Mouse (Mus musculus) myocyte (in vitro differentiated cells): ENCODE measurements around the gene Aqp1. TPM values are rescaled to one million over a fixed set of nuclear protein-coding genes. Genes with fewer than 3 reads are reported as not detected.

Experiments used
- H3K27me3 ChIP-seq: one replicate; pipeline ENCODE4 v1.6.1; 2011; ENCODE audit not compliant: control insufficient read depth, insufficient read depth, insufficient read length
- H3K36me3 ChIP-seq: one replicate; pipeline ENCODE4 v1.6.1; 2011; ENCODE audit not compliant: control insufficient read depth, insufficient read depth
- H3K4me2 ChIP-seq: one replicate; pipeline ENCODE4 v1.6.1; 2011; ENCODE audit warnings: low read depth, control low read depth
- H3K4me3 ChIP-seq: one replicate; pipeline ENCODE4 v1.5.1; 2011; ENCODE audit warnings: mild to moderate bottlenecking, control low read depth, moderate library complexity
- H3K79me2 ChIP-seq: one replicate; pipeline ENCODE4 v1.6.1; 2011; ENCODE audit not compliant: control insufficient read depth, insufficient read depth
- H3ac ChIP-seq: one replicate; pipeline ENCODE4 v1.6.1; 2011; ENCODE audit not compliant: control insufficient read depth, insufficient read length
- CEBPB ChIP-seq: IDR thresholded peaks from 2 replicates; pipeline ENCODE4 v1.6.1; 2011; ENCODE audit warnings: mild to moderate bottlenecking, moderate library complexity; ENCODE audit not compliant: poor library complexity, insufficient read depth, severe bottlenecking
- E2F4 ChIP-seq: IDR thresholded peaks from one replicate; pipeline ENCODE4 v1.6.1; 2011; ENCODE audit warnings: mild to moderate bottlenecking, control low read depth, moderate library complexity; ENCODE audit not compliant: insufficient read depth
- MAX ChIP-seq: IDR thresholded peaks from one replicate; pipeline ENCODE4 v1.6.1; 2011; ENCODE audit warnings: low read depth, mild to moderate bottlenecking, control low read depth
- MYOD1 ChIP-seq, 3 experiments: IDR thresholded peaks; one replicate each; pipeline ENCODE4 v1.6.1; 2011; ENCODE audit warnings: control low read depth in 2 of 3, low read depth in 2 of 3, mild to moderate bottlenecking in 2 of 3, moderate library complexity in 1 of 3; ENCODE audit not compliant: insufficient read length in 2 of 3, control insufficient read depth in 1 of 3
- MYOG ChIP-seq, 3 experiments: IDR thresholded peaks; one replicate each; pipeline ENCODE4 v1.6.1; 2011; ENCODE audit warnings: control low read depth in 2 of 3, low read depth in 2 of 3, mild to moderate bottlenecking in 2 of 3; ENCODE audit not compliant: insufficient read length in 2 of 3, control insufficient read depth in 1 of 3, insufficient read depth in 1 of 3
- POLR2A ChIP-seq: IDR thresholded peaks from one replicate; pipeline ENCODE4 v1.6.1; 2011; ENCODE audit warnings: low read depth, mild to moderate bottlenecking, control low read depth, moderate library complexity; ENCODE audit not compliant: insufficient read length
- POLR2AphosphoS2 ChIP-seq: IDR thresholded peaks from one replicate; pipeline ENCODE4 v1.6.1; 2011; ENCODE audit warnings: low read depth, control low read depth; ENCODE audit not compliant: insufficient read length
- REST ChIP-seq: IDR thresholded peaks from one replicate; pipeline ENCODE4 v1.6.1; 2011; ENCODE audit warnings: mild to moderate bottlenecking, control low read depth, moderate library complexity; ENCODE audit not compliant: insufficient read depth, insufficient read length
- SRF ChIP-seq: IDR thresholded peaks from one replicate; pipeline ENCODE4 v1.6.1; 2011; ENCODE audit warnings: low read depth; ENCODE audit not compliant: control insufficient read depth, insufficient read length
- TCF12 ChIP-seq: IDR thresholded peaks from one replicate; pipeline ENCODE4 v1.6.1; 2011; ENCODE audit warnings: mild to moderate bottlenecking, control low read depth; ENCODE audit not compliant: poor library complexity, insufficient read depth, severe bottlenecking
- TCF3 ChIP-seq: IDR thresholded peaks from one replicate; pipeline ENCODE4 v1.6.1; 2011; ENCODE audit warnings: low read depth, control low read depth; ENCODE audit not compliant: insufficient read length
- USF1 ChIP-seq: IDR thresholded peaks from one replicate; pipeline ENCODE4 v1.6.1; 2011; ENCODE audit warnings: low read depth, mild to moderate bottlenecking, control low read depth, moderate library complexity
- polyA plus RNA-seq: library from polyadenylated mRNA; unstranded; fragments of >200 nt; fragmentation: generic; extraction: Trizol; gene quantifications from one replicate; pipeline ENCODE4 v1.2.1, GENCODE M21; 2012; ENCODE audit warnings: missing spikeins

The Aqp1 gene
- polyA plus RNA-seq, 1 experiment, result 32.0 TPM

DNA sequence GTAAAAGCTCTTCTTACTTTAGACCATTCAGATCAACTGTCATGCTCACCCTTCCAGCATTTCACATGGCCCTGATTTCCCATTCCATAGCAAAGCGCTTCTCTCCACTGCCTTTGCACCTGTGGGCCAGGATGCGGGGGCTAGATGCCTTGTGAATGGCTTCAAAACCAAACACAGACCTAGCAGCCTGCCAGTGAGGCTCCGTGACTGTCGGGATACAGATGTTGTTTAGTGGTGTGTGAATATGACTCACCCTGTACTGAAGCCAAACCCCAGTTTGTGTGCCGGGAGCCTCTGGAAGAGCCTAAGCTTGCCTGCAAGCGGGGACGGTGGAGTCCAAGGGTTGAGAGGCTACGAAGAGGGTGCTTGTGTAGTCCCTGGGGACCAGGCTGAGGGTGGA is 21.6 kb upstream of the Aqp1 start:
- Histone ChIP-seq H3ac (no peak overlapping the region), H3K27me3 (no peaks in the 10 kb centered on the region), H3K4me2 (no peak overlapping the region), H3K4me3 (no peak overlapping the region), H3K79me2 (no peaks in the 10 kb centered on the region), H3K36me3 (no peaks in the 10 kb centered on the region)
- TF ChIP-seq TCF3 (no peak), MYOD1 (IDR thresholded peaks at IDR 0.05; ENCODE audit: control insufficient read depth in 1 of 3, insufficient read length in 2 of 3, low read depth in 2 of 3) (peak in 1 of 3 experiments; percentile 22)

- no peak for TF ChIP-seq SRF
- no peak for TF ChIP-seq REST
- no peak for TF ChIP-seq TCF3
- no peak for TF ChIP-seq E2F4
- no peak for TF ChIP-seq CEBPB
- no peak for TF ChIP-seq MYOD1 (IDR thresholded peaks at IDR 0.05; ENCODE audit: control insufficient read depth in 1 of 3, insufficient read length in 2 of 3, low read depth in 2 of 3)
- TF ChIP-seq TCF12, result no peak
- no peak for TF ChIP-seq POLR2AphosphoS2
- no peak for TF ChIP-seq POLR2A
- no peak for TF ChIP-seq MYOG (IDR thresholded peaks at IDR 0.05; ENCODE audit: control insufficient read depth in 1 of 3, insufficient read depth in 1 of 3, insufficient read length in 2 of 3, low read depth in 2 of 3)
- no peak for TF ChIP-seq MAX
- TF ChIP-seq USF1, result no peak
- Histone ChIP-seq H3ac (no peak overlapping the region), H3K27me3 (no peaks in the 10 kb centered on the region), H3K36me3 (no peaks in the 10 kb centered on the region), H3K79me2 (no peaks in the 10 kb centered on the region), H3K4me3 (no peak overlapping the region), H3K4me2 (no peak overlapping the region)
Measured at GRCm38 (mm10) chr6:55318597-55318996, 17.6 kb upstream of the Aqp1 start.

DNA sequence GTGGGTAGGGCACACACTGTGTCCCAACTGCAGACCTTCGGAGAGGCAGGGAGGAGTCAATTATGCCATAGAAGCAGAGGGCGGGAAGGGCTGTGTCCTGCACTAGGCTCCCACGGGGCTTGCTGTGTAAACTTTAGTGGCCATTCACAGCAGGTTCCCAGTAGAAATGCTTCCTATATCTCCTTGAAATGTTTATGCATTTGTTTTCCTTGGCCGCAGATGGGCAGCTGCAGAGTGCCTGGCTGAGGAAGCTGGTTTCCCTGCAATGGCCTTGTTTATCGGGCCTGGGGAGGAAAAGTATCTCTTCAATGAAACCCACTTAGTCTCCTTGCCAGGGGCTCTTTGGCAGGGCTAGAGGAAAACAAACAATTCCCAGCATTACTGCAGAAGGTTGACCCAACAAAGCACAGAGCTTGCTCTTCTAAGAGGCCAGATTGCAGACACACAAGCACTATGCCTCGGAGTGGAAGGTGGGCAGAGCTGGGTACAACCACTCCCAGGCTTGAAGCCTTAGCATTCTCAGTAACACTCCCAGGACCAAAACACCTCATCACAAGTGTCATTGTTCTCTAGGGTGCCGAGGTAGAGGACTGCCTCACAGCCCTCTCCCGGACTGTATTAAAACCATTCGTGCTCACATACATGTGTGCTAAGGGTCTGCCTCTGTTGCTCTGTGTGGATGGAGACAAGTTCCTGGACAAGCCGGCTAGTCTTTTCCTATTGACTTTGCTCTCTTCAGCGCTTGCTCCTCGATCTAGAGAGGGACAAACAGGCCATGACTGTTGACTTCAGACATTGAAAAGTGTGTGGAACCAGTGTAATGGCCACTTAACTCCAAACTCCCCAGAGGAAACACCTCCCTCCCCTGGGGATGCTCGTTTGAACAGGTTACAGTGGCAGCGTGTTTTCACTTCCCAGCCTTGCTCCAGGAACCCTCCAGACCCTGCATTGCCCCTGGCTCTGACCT is 16.4 kb upstream of the Aqp1 start:
- TF ChIP-seq TCF3, result no peak
- TF ChIP-seq E2F4, result no peak
- no peak for TF ChIP-seq MAX
- TF ChIP-seq MYOD1 (IDR thresholded peaks at IDR 0.05; ENCODE audit: control insufficient read depth in 1 of 3, insufficient read length in 2 of 3, low read depth in 2 of 3), result no peak
- no peak for TF ChIP-seq USF1
- no peak for TF ChIP-seq POLR2A
- TF ChIP-seq CEBPB, result no peak
- no peak for TF ChIP-seq MYOG (IDR thresholded peaks at IDR 0.05; ENCODE audit: control insufficient read depth in 1 of 3, insufficient read depth in 1 of 3, insufficient read length in 2 of 3, low read depth in 2 of 3)
- no peak for TF ChIP-seq SRF
- TF ChIP-seq TCF12, result no peak
- TF ChIP-seq POLR2AphosphoS2, result no peak
- Histone ChIP-seq H3K4me3 (no peak overlapping the region), H3K36me3 (no peaks in the 10 kb centered on the region), H3K79me2 (no peaks in the 10 kb centered on the region), H3ac (no peak overlapping the region), H3K4me2 (no peak overlapping the region), H3K27me3 (no peaks in the 10 kb centered on the region)

GRCm38 (mm10) chr6:55320894-55321293 is 15.3 kb upstream of the Aqp1 start:
- no peak for TF ChIP-seq CEBPB
- no peak for TF ChIP-seq TCF3
- TF ChIP-seq MAX, result no peak
- TF ChIP-seq MYOD1 (IDR thresholded peaks at IDR 0.05; ENCODE audit: control insufficient read depth in 1 of 3, insufficient read length in 2 of 3, low read depth in 2 of 3), result no peak
- TF ChIP-seq E2F4, result no peak
- no peak for TF ChIP-seq SRF
- TF ChIP-seq REST, result no peak
- Histone ChIP-seq H3K4me2 (no peak overlapping the region), H3K79me2 (no peaks in the 10 kb centered on the region)

GRCm38 (mm10) chr6:55321518-55321917 is 14.7 kb upstream of the Aqp1 start:
- Histone ChIP-seq H3K27me3 (no peaks in the 10 kb centered on the region), H3K79me2 (no peaks in the 10 kb centered on the region), H3ac (no peak overlapping the region), H3K36me3 (no peaks in the 10 kb centered on the region), H3K4me3 (no peak overlapping the region), H3K4me2 (no peak overlapping the region)
- no peak for TF ChIP-seq MYOD1 (IDR thresholded peaks at IDR 0.05; ENCODE audit: control insufficient read depth in 1 of 3, insufficient read length in 2 of 3, low read depth in 2 of 3)
- TF ChIP-seq REST, result no peak
- TF ChIP-seq MYOG (IDR thresholded peaks at IDR 0.05; ENCODE audit: control insufficient read depth in 1 of 3, insufficient read depth in 1 of 3, insufficient read length in 2 of 3, low read depth in 2 of 3), result no peak
- no peak for TF ChIP-seq CEBPB
- no peak for TF ChIP-seq E2F4
- TF ChIP-seq TCF12, result no peak
- TF ChIP-seq TCF3, result no peak
- no peak for TF ChIP-seq SRF
- no peak for TF ChIP-seq MAX
- TF ChIP-seq POLR2A, result no peak
- no peak for TF ChIP-seq POLR2AphosphoS2

More at GRCm38 (mm10) chr6:55320894-55321293, 15.3 kb upstream of the Aqp1 start:
- H3K4me3 ChIP-seq, result no peak overlapping the region
- H3K27me3 ChIP-seq, result no peaks in the 10 kb centered on the region
- H3ac ChIP-seq, result no peak overlapping the region
- H3K36me3 ChIP-seq, result no peaks in the 10 kb centered on the region
